Mouse (Mus musculus) cerebral cortex, adult 2 months (tissue): ENCODE data around the gene Myoz2.

Source experiments
- WGBS: fragments of 180-500 bp; shearing (Covaris S2); methylation state at CpG from one replicate; pipeline ENCODE4 v1.1.7; 2018; 5-methylcytosine and 5-hydroxymethylcytosine counted together

Gene Myoz2

DNA sequence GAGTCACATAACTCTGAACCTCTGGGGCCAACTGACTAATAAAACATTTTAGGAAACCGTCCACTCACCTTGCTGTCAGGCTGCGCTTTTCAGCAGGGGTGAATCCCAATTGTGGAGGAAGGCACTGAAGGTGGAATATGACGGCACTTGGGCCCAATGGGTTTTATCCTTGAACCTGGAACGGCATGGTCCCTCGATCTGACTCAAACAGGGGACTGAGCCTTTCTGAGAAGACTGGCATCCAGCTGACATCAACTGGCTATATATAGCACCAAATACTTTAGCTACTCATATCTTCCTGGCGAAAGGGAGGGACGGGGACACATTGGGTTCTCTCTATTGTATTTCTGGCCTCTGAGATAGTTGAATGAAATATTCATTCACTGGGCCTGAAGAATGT, at the start of gene Myoz2:
Myoz2 (minus strand) TSS at position 264 of the 400 bp plus-strand sequence.
- 94% methylated on average over 7 of the region's 7 CpGs for WGBS

DNA sequence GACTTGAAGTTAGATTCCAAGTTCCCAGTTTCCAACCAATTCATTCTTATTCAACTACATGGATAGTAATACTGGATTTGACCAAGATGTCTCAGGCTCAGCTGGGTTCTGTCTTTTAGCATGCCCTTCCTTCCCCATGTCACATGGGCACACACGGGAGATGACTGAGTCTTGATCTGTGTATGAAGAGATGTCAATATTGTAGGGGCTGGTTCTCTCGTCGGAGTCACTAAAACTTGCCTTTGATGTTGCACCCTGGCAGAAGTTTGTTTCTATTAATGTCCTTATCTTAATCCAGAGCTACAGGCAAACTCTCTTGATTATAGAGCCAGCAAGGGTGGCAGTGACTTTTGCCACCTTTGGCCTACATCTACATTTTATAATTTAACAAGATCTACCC, 46.9 kb upstream of the Myoz2 start:
- WGBS = 75% methylated on average over 3 of the region's 3 CpGs

- 45% methylated on average over 7 of the region's 7 CpGs for WGBS
Observed at GRCm38 (mm10) chr3:123080943-123081342, 46.1 kb upstream of the Myoz2 start.

GRCm38 (mm10) chr3:123080017-123080725, 45.4 kb upstream of the Myoz2 start:
- 57% methylated on average over 19 of the region's 19 CpGs for WGBS

- 94% methylated on average over 3 of the region's 3 CpGs for WGBS
Observed at GRCm38 (mm10) chr3:123075759-123076158, 40.9 kb upstream of the Myoz2 start.

DNA sequence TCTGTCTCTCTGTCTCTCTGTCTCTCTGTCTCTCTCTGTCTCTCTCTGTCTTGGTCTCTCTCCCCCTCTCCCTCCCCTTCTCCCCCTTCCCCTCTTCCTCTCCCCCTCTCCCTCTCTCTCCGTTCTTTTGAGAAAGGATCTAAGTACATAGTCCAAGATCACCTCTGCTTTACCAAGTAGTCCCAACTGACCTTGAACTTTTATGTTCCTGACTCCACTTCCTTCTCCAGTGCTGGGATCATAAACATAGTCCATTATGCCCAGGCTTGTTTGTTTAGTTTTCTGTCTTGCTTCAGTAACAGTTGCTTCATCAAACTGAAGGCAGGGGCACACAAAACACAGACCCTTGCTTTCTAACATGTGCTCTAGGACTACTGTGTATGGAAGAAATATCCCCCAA, 37.7 kb upstream of the Myoz2 start:
- no CpG with 5 or more reads among the region's 1 CpGs for WGBS

DNA sequence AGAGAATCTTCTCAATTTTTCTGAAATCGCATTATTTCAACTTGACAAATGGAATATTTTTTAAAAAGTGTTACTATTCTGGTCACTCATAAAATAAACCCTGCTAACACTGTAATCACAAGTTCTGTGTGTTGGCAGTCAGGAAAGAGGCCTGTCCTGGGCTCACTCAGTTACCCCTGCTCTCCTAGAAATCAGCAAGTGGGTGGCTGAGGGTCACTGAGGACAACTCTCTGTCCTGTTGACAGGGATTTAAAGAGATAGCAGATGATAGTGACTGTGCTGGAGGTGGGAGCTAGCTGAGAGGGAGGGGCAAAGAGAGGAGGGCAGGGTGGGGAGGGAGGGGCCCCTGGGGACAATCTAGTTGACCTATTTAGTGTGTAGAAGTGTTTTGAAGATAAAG, 36.2 kb upstream of the Myoz2 start:
- WGBS = 78% methylated on average over 1 of the region's 1 CpGs

- WGBS = 96% methylated on average over 7 of the region's 7 CpGs
Observed at GRCm38 (mm10) chr3:123066836-123067235, 32.0 kb upstream of the Myoz2 start.

- 61% methylated on average over 5 of the region's 5 CpGs for WGBS
Observed at GRCm38 (mm10) chr3:123065466-123065865, 30.7 kb upstream of the Myoz2 start.

GRCm38 (mm10) chr3:123064186-123064585, 29.4 kb upstream of the Myoz2 start:
- whole genome bisulfite sequencing = 51% methylated on average over 5 of the region's 5 CpGs

DNA sequence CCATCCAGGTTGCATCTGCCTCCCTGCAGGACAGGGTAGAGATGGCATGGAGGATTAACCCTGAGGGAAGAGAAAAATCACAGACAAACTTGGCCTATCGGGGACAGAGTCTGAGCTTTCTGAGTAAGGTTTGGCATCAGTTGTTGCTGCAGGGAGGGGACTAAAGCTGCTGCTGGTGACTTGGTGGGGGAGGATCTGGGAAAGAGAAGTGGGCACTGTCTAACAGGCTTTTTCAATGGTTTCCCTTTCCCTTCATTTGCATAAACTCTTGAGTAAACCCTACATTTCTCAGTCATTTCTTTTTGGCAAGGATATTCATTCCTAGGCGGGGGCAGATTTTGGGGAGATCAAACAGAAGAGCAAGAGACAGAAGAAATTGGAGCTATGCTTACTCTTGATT, 27.1 kb upstream of the Myoz2 start:
- 53% methylated on average over 2 of the region's 2 CpGs for WGBS

DNA sequence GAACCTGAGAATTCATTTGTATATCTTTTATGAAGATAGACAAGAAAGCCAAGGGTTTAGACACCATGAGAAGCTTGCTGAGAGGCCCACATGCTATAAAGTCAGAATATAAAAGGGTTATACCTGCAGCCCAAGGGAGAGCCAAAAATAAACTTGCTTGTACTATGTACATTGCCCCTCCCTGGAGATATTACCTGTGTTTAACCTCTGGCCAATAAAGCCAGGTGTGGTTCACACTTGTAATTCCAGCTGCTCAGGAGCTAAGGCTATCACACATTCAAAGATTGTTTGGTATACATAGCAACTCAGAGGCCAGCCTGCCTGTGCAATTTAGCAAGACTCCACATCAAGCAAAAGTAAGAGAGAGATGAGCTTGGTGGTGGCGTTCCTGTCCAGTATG, 24.0 kb upstream of the Myoz2 start:
- 96% methylated on average over 1 of the region's 1 CpGs for WGBS

DNA sequence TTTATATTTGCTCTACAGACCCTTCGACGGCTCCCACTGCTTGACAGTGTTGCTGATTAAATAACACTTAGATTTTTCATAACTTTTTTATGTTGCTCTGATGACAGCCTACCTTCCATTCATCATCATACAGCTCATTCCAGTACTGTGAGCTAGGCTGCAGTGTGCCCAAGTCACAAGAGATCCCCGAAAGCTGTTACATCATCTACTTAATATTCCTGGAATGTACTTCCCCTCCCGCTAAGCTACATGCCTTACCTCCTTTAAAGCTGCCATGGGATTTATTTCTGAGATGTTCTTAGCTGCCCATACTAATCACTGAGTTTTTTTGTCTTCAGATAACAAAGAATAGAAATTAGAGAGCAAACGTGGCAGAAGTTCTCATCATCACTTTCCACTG, 19.4 kb upstream of the Myoz2 start:
- WGBS = 69% methylated on average over 5 of the region's 5 CpGs

DNA sequence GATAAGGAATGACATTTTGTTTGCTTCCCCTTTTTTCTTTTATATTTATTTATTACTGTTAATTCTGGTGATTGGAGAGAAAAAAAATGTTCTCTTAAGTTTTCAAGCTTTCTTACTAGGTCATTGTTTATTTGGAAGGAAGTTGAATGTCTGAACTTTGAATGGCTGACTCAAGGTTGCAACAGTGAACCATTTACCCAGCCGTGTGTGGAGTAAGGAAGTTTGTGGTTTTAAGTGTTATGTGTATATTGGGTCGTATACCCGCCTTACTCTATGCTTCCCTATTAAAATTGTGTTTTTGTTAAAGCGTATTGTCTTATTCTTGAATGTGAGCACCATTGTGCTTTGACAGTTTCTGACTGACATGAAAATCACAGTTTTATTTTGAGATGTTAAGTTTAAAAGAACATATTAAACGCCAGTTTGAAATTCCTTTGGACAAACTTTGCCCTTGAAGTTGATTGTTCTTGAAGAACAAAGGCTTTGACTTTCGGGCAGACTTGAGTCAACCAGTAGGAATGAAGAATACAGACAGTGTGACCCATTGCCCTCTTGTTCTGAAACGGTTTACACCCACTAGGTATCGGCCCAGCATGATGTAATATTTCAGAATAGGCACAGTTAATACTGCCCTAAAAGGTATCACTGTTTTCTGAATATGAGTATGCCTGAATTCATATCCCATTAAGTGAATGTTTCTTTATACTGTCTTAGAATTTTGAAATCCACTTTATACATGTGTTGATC, 18.6 kb upstream of the Myoz2 start:
- 69% methylated on average over 8 of the region's 8 CpGs for WGBS

DNA sequence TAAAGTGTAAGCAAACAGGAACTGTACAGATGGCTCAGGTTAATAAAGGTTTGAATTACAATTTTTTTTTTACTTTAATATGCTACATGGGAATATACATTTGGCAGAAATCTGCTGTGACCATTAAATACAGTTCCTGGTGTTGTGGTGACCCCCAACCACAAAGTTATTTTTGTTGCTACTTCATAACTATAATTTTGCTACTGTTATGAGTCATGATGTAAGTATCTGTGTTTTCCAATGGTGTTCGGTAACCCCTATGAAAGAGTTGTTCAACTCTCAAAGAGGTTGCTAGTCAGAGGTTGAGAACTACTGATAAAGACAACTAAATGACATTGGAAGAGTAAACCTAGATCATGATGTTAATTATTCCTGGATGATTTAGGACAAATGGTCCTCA, 7.5 kb upstream of the Myoz2 start:
- 91% methylated on average over 1 of the region's 1 CpGs for WGBS

DNA sequence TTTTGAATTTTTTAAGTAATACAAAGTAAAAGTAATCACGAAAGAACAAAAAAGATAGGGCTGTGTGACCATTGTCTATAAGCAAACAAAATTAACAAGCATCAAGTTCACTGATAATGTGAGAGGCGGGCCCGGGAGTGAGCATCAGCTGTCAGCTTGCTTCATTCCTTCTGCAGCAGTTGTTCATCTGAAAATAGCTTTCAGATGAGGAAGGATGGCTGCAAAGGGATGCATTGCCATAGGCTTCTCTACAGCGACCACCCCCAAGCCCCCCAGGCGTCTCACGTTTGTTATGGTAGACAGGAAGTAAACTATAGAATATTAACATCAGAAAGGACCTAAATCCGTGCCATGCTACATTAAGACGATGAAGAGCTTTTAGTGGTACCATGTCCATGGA, 1.0 kb downstream of the Myoz2 start:
- WGBS = 73% methylated on average over 8 of the region's 8 CpGs

DNA sequence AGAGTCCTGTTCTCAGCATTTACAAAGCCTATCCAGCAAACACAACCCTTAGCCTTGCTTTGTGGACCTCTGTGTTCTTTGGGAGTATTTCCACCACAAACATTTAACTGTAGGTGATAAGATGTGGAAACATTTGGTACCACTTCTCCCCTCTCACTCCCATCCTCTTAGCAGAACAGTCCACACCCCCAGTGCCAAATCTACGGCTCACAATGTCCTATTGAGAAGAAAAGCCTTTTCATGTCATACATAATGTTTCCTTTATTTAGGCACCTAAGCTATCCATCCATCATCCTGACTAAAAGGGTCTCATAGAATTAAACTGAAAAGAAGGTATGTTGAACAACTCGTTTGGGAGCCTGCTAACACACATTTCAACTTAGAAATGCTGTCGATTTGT, 9.2 kb downstream of the Myoz2 start:
- 74% methylated on average over 3 of the region's 3 CpGs for WGBS

DNA sequence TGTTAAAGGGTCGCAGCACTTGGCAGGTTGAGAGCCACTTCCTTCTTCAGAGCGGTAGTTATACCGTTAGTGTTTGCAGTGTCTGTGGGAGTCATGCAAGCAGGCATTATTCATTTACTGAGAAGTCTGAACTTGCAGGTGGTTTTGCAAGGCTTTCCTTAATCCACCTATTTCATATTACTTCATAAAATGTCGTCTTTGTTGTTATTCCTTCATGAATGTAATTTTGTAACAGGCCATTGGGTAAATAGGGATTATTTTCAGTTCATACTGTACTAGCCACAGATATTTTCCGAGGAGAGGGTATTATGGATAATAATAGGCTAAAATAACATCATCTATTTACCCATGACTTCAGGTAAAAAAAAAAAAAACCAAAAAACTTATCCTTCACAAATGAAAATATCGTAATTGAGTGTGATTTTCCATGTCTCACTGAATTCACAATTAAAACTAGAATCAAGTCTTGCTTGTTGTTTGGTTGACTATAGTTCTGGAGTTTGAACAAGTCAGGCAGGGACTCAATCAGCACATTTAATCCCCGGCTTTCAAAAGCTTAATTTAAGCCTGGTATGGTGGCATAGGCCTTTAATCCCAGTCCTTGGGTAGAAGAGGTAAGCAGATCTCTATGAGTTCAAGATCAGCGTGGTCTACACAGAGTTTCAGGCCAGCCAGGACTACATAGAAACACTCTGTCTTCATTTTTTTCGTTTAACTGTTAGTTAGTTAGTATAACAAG, 10.2 kb downstream of the Myoz2 start:
- WGBS = 88% methylated on average over 9 of the region's 9 CpGs

GRCm38 (mm10) chr3:123018792-123019191, 16.0 kb downstream of the Myoz2 start:
- WGBS = 88% methylated on average over 2 of the region's 2 CpGs

GRCm38 (mm10) chr3:123013476-123013875, 21.3 kb downstream of the Myoz2 start:
- 85% methylated on average over 14 of the region's 14 CpGs for WGBS

- WGBS = 55% methylated on average over 6 of the region's 6 CpGs
Observed at GRCm38 (mm10) chr3:123009417-123009816, 25.4 kb downstream of the Myoz2 start.

- 79% methylated on average over 10 of the region's 10 CpGs for WGBS
Observed at GRCm38 (mm10) chr3:123007386-123007785, 27.4 kb downstream of the Myoz2 start.

- 65% methylated on average over 3 of the region's 3 CpGs for WGBS
Observed at GRCm38 (mm10) chr3:123001053-123001452, 33.8 kb downstream of the Myoz2 start.
